Mouse (Mus musculus): ENCODE data around the gene Rdh14. TPM values are rescaled to one million over a fixed set of nuclear protein-coding genes. Genes with fewer than 3 reads are reported as not detected.

The Rdh14 gene
- polyA plus RNA-seq, 2 experiments: 6.4 to 14.3 TPM

- Histone ChIP-seq H3K9ac (replicated peaks) (no peak overlapping the region), H3K4me2 (ENCODE audit: low read depth) (no peak overlapping the region), H3K27me3 (ENCODE audit: control insufficient read depth, insufficient read depth, low read length) (no peaks in the 10 kb centered on the region), H3K4me3 (ENCODE audit: insufficient read depth in 1 of 2, low read depth in 2 of 2, low read length in 2 of 2) (no peak overlapping the region), H3K9me3 (ENCODE audit: control insufficient read depth, low read length) (no peaks in the 10 kb centered on the region), H3K27ac (no peak overlapping the region), H3K4me1 (replicated peaks; ENCODE audit: control insufficient read depth in 2 of 2, insufficient read depth in 2 of 2, low read length in 1 of 2) (no peaks in the 10 kb centered on the region), H3K36me3 (replicated peaks; ENCODE audit: control insufficient read depth, insufficient read depth, low read depth) (no peaks in the 10 kb centered on the region)
- 57% methylated on average over 9 of the region's 9 CpGs for WGBS (ENCODE audit: insufficient replicate concordance)
- TF ChIP-seq EP300 (IDR thresholded peaks at IDR 0.05; ENCODE audit: low read depth) (no peak), CTCF (IDR thresholded peaks at IDR 0.05; ENCODE audit: low read depth) (no peak)
- DNase-seq (ENCODE audit: low read depth in 3 of 3, low spot score in 3 of 3) (no peak), ATAC-seq (ENCODE audit: insufficient read depth) (no peak)
Measured at GRCm38 (mm10) chr12:10425982-10426863, 35.7 kb downstream of the Rdh14 start.

- DNase-seq (ENCODE audit: low read depth in 3 of 3, low spot score in 3 of 3) (no peak), ATAC-seq (ENCODE audit: insufficient read depth) (no peak)
- no peaks in the 10 kb centered on the region for H3K9me3 ChIP-seq (ENCODE audit: control insufficient read depth, low read length)
- no peaks in the 10 kb centered on the region for H3K4me1 ChIP-seq (replicated peaks; ENCODE audit: control insufficient read depth in 2 of 2, insufficient read depth in 2 of 2, low read length in 1 of 2)
- no peak overlapping the region for H3K27ac ChIP-seq
- no peak overlapping the region for H3K9ac ChIP-seq (replicated peaks)
- WGBS (ENCODE audit: insufficient replicate concordance): 62% methylated on average over 1 of the region's 1 CpGs
- H3K27me3 ChIP-seq (ENCODE audit: control insufficient read depth, insufficient read depth, low read length): no peaks in the 10 kb centered on the region
- no peak for TF ChIP-seq CTCF (IDR thresholded peaks at IDR 0.05; ENCODE audit: low read depth)
- TF ChIP-seq EP300 (IDR thresholded peaks at IDR 0.05; ENCODE audit: low read depth): no peak
- H3K4me3 ChIP-seq (ENCODE audit: insufficient read depth in 1 of 2, low read depth in 2 of 2, low read length in 2 of 2): no peak overlapping the region
- H3K4me2 ChIP-seq (ENCODE audit: low read depth): no peak overlapping the region
- H3K36me3 ChIP-seq (replicated peaks; ENCODE audit: control insufficient read depth, insufficient read depth, low read depth): no peaks in the 10 kb centered on the region
Measured at GRCm38 (mm10) chr12:10430999-10431398, 40.4 kb downstream of the Rdh14 start.

GRCm38 (mm10) chr12:10438054-10439001 is 47.8 kb downstream of the Rdh14 start:
- no peaks in the 10 kb centered on the region for H3K9me3 ChIP-seq (ENCODE audit: control insufficient read depth, low read length)
- TF ChIP-seq EP300 (IDR thresholded peaks at IDR 0.05; ENCODE audit: low read depth) (no peak), CTCF (IDR thresholded peaks at IDR 0.05; ENCODE audit: low read depth) (peak; percentile 80)
- H3K4me1 ChIP-seq (replicated peaks; ENCODE audit: control insufficient read depth in 2 of 2, insufficient read depth in 2 of 2, low read length in 1 of 2): no peaks in the 10 kb centered on the region; a peak in 1 of 4 replicates
- no peak overlapping the region for H3K4me2 ChIP-seq (ENCODE audit: low read depth)
- 28% methylated on average over 15 of the region's 15 CpGs for WGBS (ENCODE audit: insufficient replicate concordance)
- no peak overlapping the region for H3K9ac ChIP-seq (replicated peaks)
- no peaks in the 10 kb centered on the region for H3K36me3 ChIP-seq (replicated peaks; ENCODE audit: control insufficient read depth, insufficient read depth, low read depth)
- H3K4me3 ChIP-seq (ENCODE audit: insufficient read depth in 1 of 2, low read depth in 2 of 2, low read length in 2 of 2): no peak overlapping the region
- H3K27me3 ChIP-seq (ENCODE audit: control insufficient read depth, insufficient read depth, low read length): no peaks in the 10 kb centered on the region
- DNase-seq (ENCODE audit: low read depth in 3 of 3, low spot score in 3 of 3) (peak in 1 of 3 experiments; percentile 9), ATAC-seq (ENCODE audit: insufficient read depth) (no peak)
- H3K27ac ChIP-seq: no peak overlapping the region

- Histone ChIP-seq H3K27ac (no peak overlapping the region), H3K27me3 (ENCODE audit: control insufficient read depth, insufficient read depth, low read length) (no peaks in the 10 kb centered on the region), H3K4me2 (ENCODE audit: low read depth) (no peak overlapping the region), H3K4me3 (ENCODE audit: insufficient read depth in 1 of 2, low read depth in 2 of 2, low read length in 2 of 2) (no peak overlapping the region), H3K9me3 (ENCODE audit: control insufficient read depth, low read length) (no peaks in the 10 kb centered on the region), H3K36me3 (replicated peaks; ENCODE audit: control insufficient read depth, insufficient read depth, low read depth) (no peaks in the 10 kb centered on the region), H3K9ac (replicated peaks) (no peak overlapping the region), H3K4me1 (replicated peaks; ENCODE audit: control insufficient read depth in 2 of 2, insufficient read depth in 2 of 2, low read length in 1 of 2) (no peaks in the 10 kb centered on the region; a peak in 1 of 4 replicates)
- 47% methylated on average over 14 of the region's 14 CpGs for WGBS (ENCODE audit: insufficient replicate concordance)
- ATAC-seq (ENCODE audit: insufficient read depth): no peak
- no peak for TF ChIP-seq EP300 (IDR thresholded peaks at IDR 0.05; ENCODE audit: low read depth)
- no peak for TF ChIP-seq CTCF (IDR thresholded peaks at IDR 0.05; ENCODE audit: low read depth)
- DNase-seq (ENCODE audit: low read depth in 3 of 3, low spot score in 3 of 3): no peak
Measured at GRCm38 (mm10) chr12:10439483-10440235, 49.1 kb downstream of the Rdh14 start.

Other genes starting within 250 kb of the Rdh14 start
- not detected in 2 replicates for gene Nt5c1b, start 20.8 kb upstream of the Rdh14 start, polyA plus RNA-seq (2012; rRNA removed)
- gene Nt5c1b, start 20.8 kb upstream of the Rdh14 start, polyA plus RNA-seq (2014; fragmentation: Nextera tagmentation; extraction: Ambion mirVana): not detected in 2 replicates

Measured in liver, embryonic 14.5 days (tissue).